Comparison of ENCODE assay signal across 14 mouse cellular contexts in the genomic region with DNA sequence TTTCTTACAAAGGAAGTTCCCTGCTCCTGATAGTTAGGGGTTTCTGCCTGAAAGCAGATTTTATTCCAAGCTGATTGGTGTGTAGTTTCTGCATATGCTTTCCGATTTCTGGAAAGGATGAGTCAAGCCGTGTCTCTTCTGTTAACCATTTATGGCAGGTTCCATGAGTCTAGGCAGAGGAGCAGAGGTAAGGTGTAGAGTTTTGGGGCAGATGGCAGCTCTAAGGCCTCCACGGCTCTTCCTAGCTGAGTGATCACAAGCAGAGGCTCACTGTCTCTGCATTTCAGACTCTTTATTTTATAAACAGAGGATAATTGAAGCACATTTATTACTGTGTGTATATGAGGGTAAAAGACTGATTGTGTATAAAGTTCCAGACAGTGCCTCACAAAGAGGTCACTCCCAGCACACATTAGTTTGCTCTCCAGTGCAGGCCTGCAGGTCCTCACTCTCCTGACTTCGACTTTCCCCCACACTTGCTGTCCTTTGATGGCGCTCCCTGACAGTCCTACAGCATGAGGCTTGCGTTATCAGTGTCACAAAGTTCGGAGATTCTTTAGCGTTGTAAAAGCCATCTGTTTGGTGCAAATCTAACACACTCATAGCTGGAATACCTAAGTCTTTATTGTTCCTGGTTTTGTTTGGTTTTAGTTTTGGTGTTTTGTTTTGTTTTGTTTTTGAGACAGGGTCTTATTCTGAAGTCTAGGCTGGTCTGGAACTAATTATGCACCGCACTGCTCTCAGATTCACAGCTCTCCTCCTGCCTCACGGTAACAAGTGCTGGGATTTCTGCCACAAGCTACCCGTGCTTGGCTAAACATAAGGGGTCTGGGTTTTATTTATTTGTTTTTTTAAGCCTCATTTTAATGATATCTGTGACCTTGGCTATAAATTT.
DNase-seq lines count a peak whose midpoint lies in the region; ATAC-seq and TF ChIP-seq lines count a peak whose summit lies in the region.
"Had no signal": no experiment of that assay in that cellular context is flagged by ENCODE, and none has a peak within 500 bp of the region (broad histone marks: within the 10 kb centered on the region; RNA-seq: fewer than 3 reads in every experiment).

No protein-coding gene starts in this region.

- no peak overlapping the region for H3K4me2 ChIP-seq in forebrain, postnatal 0 days (ENCODE audit: low read depth)
- no peak overlapping the region for H3K4me2 ChIP-seq in forebrain, embryonic 12.5 days
- H3K4me2 ChIP-seq in neural tube, embryonic 14.5 days (ENCODE audit: low read depth, low read length): no peak overlapping the region
- H3K4me2 ChIP-seq in neural tube, embryonic 15.5 days: no peak overlapping the region
- H3K4me2 ChIP-seq in limb, embryonic 11.5 days (ENCODE audit: low read depth, severe bottlenecking): no peak overlapping the region
- H3K4me2 ChIP-seq in hindbrain, embryonic 14.5 days (replicated peaks): no peak overlapping the region
- H3K4me2 ChIP-seq: limb, embryonic 15.5 days had no signal

- WGBS in forebrain, postnatal 0 days: 40% methylated on average over 11 of the region's 11 CpGs
- 56% methylated on average over 11 of the region's 11 CpGs for WGBS in forebrain, embryonic 12.5 days
- 42% methylated on average over 11 of the region's 11 CpGs for WGBS in neural tube, embryonic 14.5 days
- 47% methylated on average over 11 of the region's 11 CpGs for WGBS in neural tube, embryonic 15.5 days
- 22% methylated on average over 11 of the region's 11 CpGs for WGBS in limb, embryonic 11.5 days
- WGBS in hindbrain, embryonic 14.5 days: 49% methylated on average over 11 of the region's 11 CpGs

- no peaks in the 10 kb centered on the region for H3K36me3 ChIP-seq in forebrain, postnatal 0 days (ENCODE audit: insufficient read depth)
- no peaks in the 10 kb centered on the region for H3K36me3 ChIP-seq in forebrain, embryonic 12.5 days (replicated peaks)
- H3K36me3 ChIP-seq in neural tube, embryonic 14.5 days (ENCODE audit: control insufficient read depth, insufficient read depth, low read length): no peaks in the 10 kb centered on the region
- H3K36me3 ChIP-seq in neural tube, embryonic 15.5 days: no peaks in the 10 kb centered on the region
- H3K36me3 ChIP-seq in limb, embryonic 11.5 days (ENCODE audit: control insufficient read depth, insufficient read depth, low read length): no peaks in the 10 kb centered on the region
- H3K36me3 ChIP-seq in hindbrain, embryonic 14.5 days (replicated peaks; ENCODE audit: control insufficient read depth, insufficient read depth): no peaks in the 10 kb centered on the region
- H3K36me3 ChIP-seq: limb, embryonic 15.5 days had no signal

- no peak overlapping the region for H3K9ac ChIP-seq in forebrain, postnatal 0 days
- no peak overlapping the region for H3K9ac ChIP-seq in forebrain, embryonic 12.5 days
- no peak overlapping the region for H3K9ac ChIP-seq in neural tube, embryonic 14.5 days (replicated peaks; ENCODE audit: low read depth, low read length)
- no peak overlapping the region for H3K9ac ChIP-seq in neural tube, embryonic 15.5 days (replicated peaks)
- H3K9ac ChIP-seq in limb, embryonic 11.5 days (ENCODE audit: low read length): no peak overlapping the region
- H3K9ac ChIP-seq in hindbrain, embryonic 14.5 days: no peak overlapping the region
- H3K9ac ChIP-seq: limb, embryonic 15.5 days had no signal

- no peak overlapping the region for H3K27ac ChIP-seq in forebrain, postnatal 0 days (ENCODE audit: low read depth, low read length)
- no peak overlapping the region for H3K27ac ChIP-seq in forebrain, embryonic 12.5 days
- no peak overlapping the region for H3K27ac ChIP-seq in neural tube, embryonic 14.5 days (ENCODE audit: low read depth, low read length)
- H3K27ac ChIP-seq in neural tube, embryonic 15.5 days (replicated peaks): no peak overlapping the region
- H3K27ac ChIP-seq in limb, embryonic 11.5 days (replicated peaks; ENCODE audit: low read depth, low read length): no peak overlapping the region; the same call in 1 of the 2 replicates
- no peak overlapping the region for H3K27ac ChIP-seq in hindbrain, embryonic 14.5 days

- TF ChIP-seq CTCF in forebrain, postnatal 0 days (IDR thresholded peaks at IDR 0.05; ENCODE audit: low read depth): no peak

- no peaks in the 10 kb centered on the region for H3K9me3 ChIP-seq in forebrain, postnatal 0 days (ENCODE audit: low read length)
- no peaks in the 10 kb centered on the region for H3K9me3 ChIP-seq in forebrain, embryonic 12.5 days
- no peaks in the 10 kb centered on the region for H3K9me3 ChIP-seq in neural tube, embryonic 14.5 days (ENCODE audit: control insufficient read depth, low read length)
- H3K9me3 ChIP-seq in neural tube, embryonic 15.5 days (replicated peaks): no peaks in the 10 kb centered on the region
- no peaks in the 10 kb centered on the region for H3K9me3 ChIP-seq in limb, embryonic 11.5 days (ENCODE audit: control insufficient read depth, low read length)
- H3K9me3 ChIP-seq in hindbrain, embryonic 14.5 days (ENCODE audit: control insufficient read depth, low read length): no peaks in the 10 kb centered on the region
- H3K9me3 ChIP-seq: limb, embryonic 15.5 days had no signal

- no peak overlapping the region for H3K4me3 ChIP-seq in forebrain, postnatal 0 days (ENCODE audit: low read depth, low read length)
- no peak overlapping the region for H3K4me3 ChIP-seq in forebrain, embryonic 12.5 days (replicated peaks)
- no peak overlapping the region for H3K4me3 ChIP-seq in neural tube, embryonic 14.5 days (ENCODE audit: low read depth, low read length)
- no peak overlapping the region for H3K4me3 ChIP-seq in neural tube, embryonic 15.5 days (replicated peaks)
- no peak overlapping the region for H3K4me3 ChIP-seq in limb, embryonic 11.5 days (ENCODE audit: low read depth, low read length)
- H3K4me3 ChIP-seq in hindbrain, embryonic 14.5 days (replicated peaks; ENCODE audit: low read length): no peak overlapping the region
- H3K4me3 ChIP-seq: limb, embryonic 15.5 days had no signal

- peak; percentile 30; the same call in 1 of the 2 replicates for ATAC-seq in forebrain, postnatal 0 days
- ATAC-seq in forebrain, embryonic 12.5 days (ENCODE audit: low FRiP score): no peak
- ATAC-seq in neural tube, embryonic 14.5 days (ENCODE audit: low read depth): peak; percentile 26; the same call in 1 of the 2 replicates
- no peak for ATAC-seq in neural tube, embryonic 15.5 days (ENCODE audit: low FRiP score)
- ATAC-seq in limb, embryonic 11.5 days (ENCODE audit: insufficient number of reproducible peaks, low FRiP score, low TSS enrichment, low read depth): peak; percentile 78
- no peak for ATAC-seq in hindbrain, embryonic 14.5 days (ENCODE audit: low FRiP score)
- ATAC-seq in granulocyte monocyte progenitor cell, adult 5-6 weeks (replicated peaks; ENCODE audit: poor library complexity, severe bottlenecking): no peak
- ATAC-seq: lung, postnatal 0 days had no signal

- no peak for DNase-seq in forebrain, postnatal 0 days
- DNase-seq in limb, embryonic 11.5 days (ENCODE audit: low spot score): peak; percentile 38
- no peak for DNase-seq in hindbrain, embryonic 14.5 days (ENCODE audit: low spot score)
- no peak for DNase-seq in urinary bladder, postnatal 4 days (ENCODE audit: low spot score in 2 of 2)
- DNase-seq: cerebellum, adult 18-20 months; kidney, postnatal 25 days; thymus, postnatal 14 days had no signal

- H3K27me3 ChIP-seq in forebrain, postnatal 0 days (ENCODE audit: insufficient read depth, low read length): no peaks in the 10 kb centered on the region
- H3K27me3 ChIP-seq in forebrain, embryonic 12.5 days: no peaks in the 10 kb centered on the region
- no peaks in the 10 kb centered on the region for H3K27me3 ChIP-seq in neural tube, embryonic 14.5 days (ENCODE audit: control insufficient read depth, insufficient read depth, low read length)
- H3K27me3 ChIP-seq in neural tube, embryonic 15.5 days (replicated peaks): no peaks in the 10 kb centered on the region
- no peaks in the 10 kb centered on the region for H3K27me3 ChIP-seq in limb, embryonic 11.5 days (ENCODE audit: control insufficient read depth, insufficient read depth, low read length)
- no peaks in the 10 kb centered on the region for H3K27me3 ChIP-seq in hindbrain, embryonic 14.5 days (ENCODE audit: control insufficient read depth, insufficient read depth, low read length)
- H3K27me3 ChIP-seq: CH12.LX; limb, embryonic 15.5 days had no signal

- peaks cover 15% of the 10 kb centered on the region; the same call in 1 of the 2 replicates for H3K4me1 ChIP-seq in forebrain, postnatal 0 days (ENCODE audit: insufficient read depth)
- peaks cover 25% of the 10 kb centered on the region for H3K4me1 ChIP-seq in forebrain, embryonic 12.5 days
- H3K4me1 ChIP-seq in neural tube, embryonic 14.5 days (ENCODE audit: control insufficient read depth, insufficient read depth, low read length): 0 out of 2 replicates have a peak, but pooled peaks cover 6% of the 10 kb centered on the region
- peaks cover 12% of the 10 kb centered on the region for H3K4me1 ChIP-seq in neural tube, embryonic 15.5 days
- H3K4me1 ChIP-seq in limb, embryonic 11.5 days (ENCODE audit: control insufficient read depth, insufficient read depth, low read length): peaks cover 12% of the 10 kb centered on the region
- H3K4me1 ChIP-seq in hindbrain, embryonic 14.5 days (replicated peaks; ENCODE audit: control insufficient read depth, insufficient read depth, low read length): peaks cover 9% of the 10 kb centered on the region

Comparison
In these comparisons a context has a peak if more than half of its experiments do, and no peak if none do; other contexts are left out.
1. ATAC-seq: peak in forebrain, postnatal 0 days (single experiment), neural tube, embryonic 14.5 days (single experiment) and limb, embryonic 11.5 days (single experiment); none in forebrain, embryonic 12.5 days (single experiment), neural tube, embryonic 15.5 days (single experiment), hindbrain, embryonic 14.5 days (single experiment) and granulocyte monocyte progenitor cell, adult 5-6 weeks (single experiment).